Mouse (Mus musculus) MN1 (cell line): ENCODE measurements around the gene Cenps.

Source experiments
- DNase-seq: peaks from one replicate; pipeline ENCODE4 v3.0.0-alpha.2; 2016; ENCODE audit warnings: low spot score

Cenps gene

DNA sequence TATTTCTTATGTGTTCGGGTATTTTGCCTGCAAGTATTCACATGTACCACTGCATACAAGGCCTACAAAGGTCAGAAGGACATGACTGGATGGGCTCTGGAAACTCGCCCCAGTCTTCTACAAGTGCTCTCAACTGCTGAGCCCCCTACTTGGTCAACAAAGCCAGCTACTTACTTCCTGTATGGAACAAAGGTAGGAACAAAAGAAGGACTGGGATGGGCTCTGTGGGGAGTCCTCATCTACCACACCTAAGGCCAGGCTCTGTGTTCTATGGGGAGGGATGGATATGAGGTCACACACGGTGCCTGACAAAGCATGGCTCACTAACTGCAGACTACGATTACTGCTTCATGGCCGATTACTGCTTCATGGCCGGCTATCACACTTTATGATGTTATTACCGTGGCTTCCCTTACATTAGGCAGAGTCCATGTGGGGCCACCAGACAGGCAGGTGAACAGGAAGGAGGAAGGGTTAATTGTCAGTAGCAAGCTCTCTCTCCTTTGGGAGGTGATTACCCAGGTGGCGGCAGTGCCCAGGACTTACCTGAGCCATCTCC lies 20.1 kb upstream of the Cenps start:
- no peak for DNase-seq

DNA sequence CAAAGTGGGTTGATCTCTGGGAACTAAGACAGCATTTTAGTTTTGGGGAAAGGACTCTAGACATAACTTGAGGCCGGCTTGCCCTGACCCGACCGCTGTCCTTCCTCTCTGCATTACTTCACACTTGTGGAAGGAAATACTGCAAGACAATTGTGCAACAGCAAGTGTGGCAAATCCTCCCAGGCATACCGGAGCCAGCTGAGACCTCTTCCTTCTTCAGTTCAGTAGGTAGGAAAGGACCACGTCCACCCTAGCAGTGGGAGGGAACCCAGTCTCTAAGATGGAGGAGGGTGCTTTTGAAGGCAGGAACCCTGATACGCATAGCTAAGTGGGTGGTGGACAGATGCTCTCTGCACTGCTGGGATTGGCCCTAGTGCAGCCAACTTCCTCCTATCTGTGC lies 18.3 kb upstream of the Cenps start:
- no peak for DNase-seq

DNA sequence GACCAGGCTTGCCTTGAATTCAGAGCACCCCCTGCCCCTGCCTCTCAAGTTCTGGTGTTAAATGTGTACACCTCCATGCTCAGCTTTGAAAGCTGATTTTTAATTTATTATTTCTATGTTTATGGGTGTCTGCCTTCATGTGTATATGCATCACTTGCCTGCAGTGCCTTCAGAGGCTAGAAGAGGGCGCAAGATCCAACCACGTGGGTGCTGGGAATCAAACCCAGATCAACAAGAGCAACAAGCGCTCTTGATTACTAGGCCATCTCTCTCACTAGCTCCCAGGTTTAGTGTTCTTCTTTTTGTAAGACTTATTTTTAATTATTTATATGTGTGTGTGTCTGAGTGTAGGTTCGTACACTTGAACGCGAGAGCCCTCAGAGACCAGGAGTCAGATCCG lies 17.4 kb upstream of the Cenps start:
- DNase-seq, result no peak

DNA sequence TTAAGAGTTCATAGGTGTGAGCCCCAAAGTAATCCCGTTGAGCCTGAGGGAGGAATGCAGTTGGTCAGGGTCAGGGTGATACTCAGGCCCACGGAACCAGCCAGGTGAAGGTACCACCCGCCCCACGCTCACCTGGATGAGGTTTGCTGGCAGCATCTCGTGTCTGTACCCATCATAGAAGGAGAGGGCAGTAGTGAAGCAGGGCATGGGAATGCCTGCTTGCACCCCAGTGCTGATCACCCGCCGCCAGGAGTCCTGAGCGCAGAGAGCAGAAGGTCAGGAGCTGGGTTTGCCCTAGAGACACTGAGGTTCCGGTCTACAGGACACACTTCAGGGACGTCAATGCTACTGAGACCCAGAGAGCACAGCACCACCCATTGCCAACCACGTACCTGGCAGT lies 13.3 kb upstream of the Cenps start:
- DNase-seq, result no peak

DNA sequence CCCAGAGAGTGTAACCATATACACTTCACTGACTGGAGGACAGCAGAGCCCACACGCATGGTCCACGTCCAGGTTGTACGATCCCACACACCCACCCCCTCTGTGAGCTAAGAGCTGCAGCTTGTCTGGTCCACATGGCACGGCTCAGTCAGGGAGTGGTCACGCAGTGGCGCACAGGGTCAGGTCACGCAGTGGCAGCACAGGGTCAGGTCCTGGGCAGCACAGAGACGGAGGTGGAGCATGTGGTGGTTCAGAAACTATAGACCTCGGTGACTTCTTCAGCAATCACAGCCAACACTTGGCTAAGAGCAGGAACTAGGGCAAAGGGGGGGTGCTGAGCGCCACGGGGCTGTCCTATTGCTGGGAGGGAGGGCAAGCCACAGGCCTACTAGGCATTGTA lies 12.8 kb upstream of the Cenps start:
- DNase-seq, result no peak

DNA sequence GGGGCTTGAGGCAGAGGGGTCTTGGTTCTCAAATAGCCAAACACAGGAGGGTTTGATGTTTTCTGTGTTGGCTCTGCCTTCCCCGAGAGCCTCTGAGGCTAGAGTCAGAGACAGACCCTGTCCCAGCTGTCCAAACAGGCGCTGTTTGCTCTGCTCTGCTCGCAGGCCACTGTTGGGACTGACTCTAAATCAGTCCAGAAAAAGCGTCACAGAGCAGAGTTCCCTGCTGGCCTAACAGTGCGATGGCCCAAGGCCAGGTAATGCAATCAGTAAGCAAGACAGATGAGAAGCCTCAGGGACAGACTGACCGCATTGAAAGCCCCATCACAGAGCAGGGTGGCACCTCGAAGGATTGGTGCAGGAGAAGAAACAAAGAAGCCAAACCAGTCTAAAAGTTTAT lies 12.2 kb upstream of the Cenps start:
- peak; percentile 29 for DNase-seq

DNA sequence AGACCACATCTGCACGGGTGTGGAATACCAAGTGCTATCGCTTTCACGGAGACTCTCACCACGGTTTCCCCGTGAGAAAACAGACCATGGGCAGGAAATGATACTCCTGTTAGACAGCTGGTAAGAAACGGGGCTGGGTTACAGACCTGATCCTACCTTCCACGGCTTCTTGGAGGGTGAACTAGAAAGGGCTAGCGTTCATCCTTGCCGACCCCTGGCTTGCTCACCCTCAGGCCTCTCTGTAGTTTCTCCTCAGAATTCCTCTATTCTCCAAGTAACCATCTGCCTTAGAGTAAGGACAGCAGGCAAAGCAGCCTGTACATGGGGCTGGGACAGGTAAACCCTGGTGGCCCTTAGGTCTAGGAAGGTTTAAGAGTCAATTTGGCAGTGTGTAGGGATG lies 11.8 kb upstream of the Cenps start:
- DNase-seq, result no peak

DNA sequence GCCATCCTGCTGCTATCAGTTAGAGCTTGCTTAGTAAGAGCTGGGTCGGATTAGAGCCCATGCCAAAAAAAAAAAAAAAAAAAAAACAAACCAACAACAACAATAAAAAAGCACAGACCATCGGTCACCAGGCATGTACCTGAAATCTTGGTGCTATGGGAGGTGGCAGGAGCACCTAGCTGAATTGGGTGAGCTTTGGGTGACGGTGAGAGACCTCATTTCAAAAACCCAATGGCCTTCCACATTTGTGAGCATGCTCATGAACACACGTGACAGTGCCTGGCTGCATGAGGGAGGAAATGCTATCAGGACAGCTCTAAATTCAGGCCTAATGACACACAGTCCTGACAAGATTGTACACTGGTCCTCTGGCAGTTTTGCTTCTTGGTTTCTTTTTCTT lies 10.7 kb upstream of the Cenps start:
- no peak for DNase-seq

DNA sequence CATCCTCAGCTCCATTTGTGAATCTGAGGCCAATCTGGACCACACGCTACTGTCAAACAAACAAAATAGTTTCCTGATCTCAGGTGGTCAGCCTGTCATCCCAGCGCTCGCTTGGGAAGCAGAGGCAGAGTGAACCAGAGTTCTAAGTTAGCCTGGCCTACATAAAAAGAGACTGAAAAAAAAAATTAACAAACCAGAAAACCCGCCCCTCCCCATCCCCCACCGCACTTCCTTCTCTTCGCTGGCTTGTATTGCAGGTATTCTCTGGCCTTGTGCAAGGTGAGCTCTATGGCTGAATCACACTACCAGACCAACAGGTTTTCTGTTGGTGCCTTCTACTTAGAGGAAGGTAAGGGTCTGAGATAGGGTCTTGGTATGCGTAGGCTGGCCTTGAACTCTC lies 10.1 kb upstream of the Cenps start:
- no peak for DNase-seq

DNA sequence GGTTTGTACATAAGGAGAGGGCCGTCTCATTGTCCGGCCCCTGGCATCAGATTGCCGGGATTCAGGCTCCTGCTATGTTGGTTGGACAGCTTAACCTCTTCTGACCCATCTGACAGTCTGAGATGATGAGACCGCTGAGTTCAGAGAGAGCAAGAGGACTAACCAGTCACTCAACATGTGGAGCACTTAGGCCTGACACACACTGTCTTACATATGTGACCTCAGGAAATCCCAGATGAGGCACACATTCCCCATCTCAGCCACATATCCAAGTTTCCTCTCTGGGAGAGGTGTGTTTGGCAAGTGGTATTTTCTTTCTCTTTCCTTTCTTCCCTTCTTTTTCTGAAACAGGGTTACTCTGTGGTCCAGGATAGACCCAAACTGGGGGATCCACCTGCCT lies 7.7 kb upstream of the Cenps start:
- no peak for DNase-seq

DNA sequence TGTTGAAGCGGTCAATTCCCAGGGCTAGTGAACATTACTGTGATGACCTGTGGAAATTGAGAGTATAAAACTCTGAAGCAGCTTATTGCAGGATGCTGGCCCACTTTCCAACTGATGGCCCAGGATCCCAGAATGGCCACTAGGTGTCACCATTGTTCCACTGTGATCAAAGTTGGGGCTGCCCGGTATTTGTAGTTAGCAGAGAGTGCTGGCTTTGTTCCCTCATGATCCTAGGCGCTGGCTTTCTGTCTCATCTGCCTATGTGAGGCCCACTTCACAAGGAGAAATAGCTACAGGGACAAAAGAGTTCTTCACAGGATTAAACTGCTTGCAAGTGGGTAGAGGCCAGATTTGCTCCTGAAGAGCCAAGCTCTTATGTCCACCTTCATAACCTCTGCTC lies 7.0 kb upstream of the Cenps start:
- DNase-seq, result peak; percentile 85

DNA sequence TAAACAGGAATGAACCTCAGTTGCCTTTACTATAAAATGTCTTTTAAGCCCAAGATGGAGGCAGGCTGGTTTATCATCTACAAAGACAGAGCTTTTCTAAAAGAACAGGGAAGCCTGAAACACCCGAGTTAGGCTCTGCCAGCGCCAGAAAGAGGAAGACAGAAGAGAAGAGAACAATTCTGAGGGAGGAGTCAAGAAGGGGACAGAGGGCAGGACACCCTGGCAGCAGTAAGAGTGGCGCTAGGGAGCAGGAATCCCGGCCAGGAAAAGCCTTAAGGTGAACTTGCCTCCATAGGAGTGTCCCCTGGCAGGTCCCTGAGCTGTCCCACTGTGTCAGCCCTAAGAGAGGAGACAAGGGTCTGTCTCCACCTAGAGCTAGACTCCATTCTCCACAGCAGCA lies 6.2 kb upstream of the Cenps start:
- DNase-seq, result peak; percentile 53

DNA sequence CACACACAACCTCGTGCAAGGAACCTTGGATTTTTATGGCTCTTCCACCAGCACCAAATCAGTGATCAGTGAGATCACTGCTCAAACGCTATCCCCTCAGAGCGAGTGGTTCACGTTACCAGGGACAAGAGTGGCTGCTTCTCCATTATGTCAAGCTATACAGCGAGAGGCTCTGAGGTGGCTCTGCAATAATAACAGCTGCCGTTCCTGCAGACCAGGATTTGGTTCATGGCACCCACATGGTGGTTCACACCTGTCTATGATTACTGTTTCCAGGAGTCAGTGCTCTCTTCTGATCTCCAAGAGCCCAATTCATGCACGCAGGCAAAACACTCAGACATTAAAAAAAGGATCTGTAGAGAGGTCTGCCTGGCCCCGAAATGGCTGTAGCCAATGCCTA lies 1.1 kb upstream of the Cenps start:
- DNase-seq, result no peak

DNA sequence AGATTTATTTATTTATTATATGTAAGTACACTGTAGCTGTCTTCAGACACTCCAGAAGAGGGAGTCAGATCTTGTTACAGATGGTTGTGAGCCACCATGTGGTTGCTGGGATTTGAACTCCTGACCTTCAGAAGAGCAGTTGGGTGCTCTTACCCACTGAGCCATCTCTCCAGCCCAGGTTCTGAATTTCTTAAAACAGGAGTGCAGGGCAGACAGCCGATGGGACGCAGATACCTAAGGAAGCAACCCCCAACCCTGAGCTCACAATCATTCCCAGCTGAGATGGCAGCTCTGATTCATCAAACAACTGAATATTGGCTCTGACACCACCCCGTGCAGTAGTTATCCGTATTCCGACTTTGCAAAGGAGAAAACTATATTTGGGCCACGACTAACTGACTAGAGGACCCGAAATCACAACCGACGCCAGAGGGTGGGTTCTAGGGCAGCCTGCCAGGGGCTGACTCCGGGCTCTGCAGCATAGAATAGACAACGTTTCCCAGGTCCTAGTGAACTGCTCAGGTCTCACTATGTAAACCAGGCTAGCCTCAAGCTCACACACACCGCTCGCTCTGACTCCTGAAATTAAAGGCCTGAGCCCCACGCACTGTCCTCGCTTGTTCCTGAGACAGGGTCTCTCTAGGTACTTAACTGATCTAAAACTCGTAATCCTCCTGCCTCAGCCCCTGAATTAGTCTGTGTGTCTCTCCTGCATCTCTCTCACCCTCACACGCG lies 1.1 kb downstream of the Cenps start:
- DNase-seq, result peak; percentile 47

DNA sequence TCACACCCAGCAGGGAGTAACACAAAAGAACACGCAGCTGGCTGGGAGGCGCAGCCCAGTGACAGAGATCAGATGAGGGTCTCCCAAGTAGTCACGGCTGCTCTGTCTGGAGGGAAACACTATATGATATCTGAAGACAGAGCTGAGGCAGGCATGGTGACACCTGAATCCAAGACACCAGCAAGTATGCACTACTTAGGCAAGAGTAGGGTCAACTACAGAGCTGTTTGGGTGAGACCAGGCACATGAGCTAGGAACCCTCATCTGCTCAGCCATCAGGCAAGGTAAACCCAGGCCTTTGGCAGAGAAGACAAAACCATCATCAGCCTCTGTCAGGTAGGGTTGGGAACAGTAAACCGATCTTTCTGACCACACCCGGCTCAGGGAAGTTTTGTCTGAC lies 4.0 kb downstream of the Cenps start:
- no peak for DNase-seq

DNA sequence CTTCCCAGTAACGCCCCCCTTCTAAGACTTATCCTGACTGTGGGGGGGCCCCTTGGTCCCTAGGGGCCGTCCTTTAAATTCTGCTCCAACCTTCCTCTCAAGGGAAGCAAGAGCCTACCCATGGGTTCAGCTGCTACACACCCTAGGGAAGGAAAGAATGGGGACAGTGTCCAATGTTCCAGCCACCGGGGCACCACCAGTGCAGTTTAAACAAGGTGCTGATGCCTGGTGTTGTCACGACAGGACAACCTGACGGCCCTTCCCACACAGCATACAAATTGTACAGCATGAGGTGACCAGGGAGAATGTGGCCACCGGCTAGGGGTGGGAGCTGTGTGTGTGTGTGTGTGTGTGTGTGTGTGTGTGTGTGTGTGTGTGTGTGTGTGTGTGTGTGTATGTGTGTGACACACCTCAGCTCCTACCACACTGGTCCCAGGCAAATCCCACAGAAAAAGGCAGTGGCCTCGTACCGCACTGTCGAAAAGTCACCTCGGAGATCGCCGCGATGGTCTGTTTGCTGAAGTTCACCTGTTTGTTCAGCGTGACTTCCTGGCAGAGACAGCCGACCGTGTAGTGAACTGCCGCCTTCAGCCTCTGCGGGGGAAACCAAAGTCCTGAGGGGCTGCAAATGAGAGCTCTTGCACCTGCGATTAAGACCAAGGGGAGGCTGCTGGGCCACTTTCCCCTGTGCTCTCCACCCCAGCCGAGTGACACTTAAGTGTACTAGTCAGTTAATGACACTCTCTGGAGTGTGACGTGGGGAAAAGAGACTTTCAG lies 5.5 kb downstream of the Cenps start:
- no peak for DNase-seq

DNA sequence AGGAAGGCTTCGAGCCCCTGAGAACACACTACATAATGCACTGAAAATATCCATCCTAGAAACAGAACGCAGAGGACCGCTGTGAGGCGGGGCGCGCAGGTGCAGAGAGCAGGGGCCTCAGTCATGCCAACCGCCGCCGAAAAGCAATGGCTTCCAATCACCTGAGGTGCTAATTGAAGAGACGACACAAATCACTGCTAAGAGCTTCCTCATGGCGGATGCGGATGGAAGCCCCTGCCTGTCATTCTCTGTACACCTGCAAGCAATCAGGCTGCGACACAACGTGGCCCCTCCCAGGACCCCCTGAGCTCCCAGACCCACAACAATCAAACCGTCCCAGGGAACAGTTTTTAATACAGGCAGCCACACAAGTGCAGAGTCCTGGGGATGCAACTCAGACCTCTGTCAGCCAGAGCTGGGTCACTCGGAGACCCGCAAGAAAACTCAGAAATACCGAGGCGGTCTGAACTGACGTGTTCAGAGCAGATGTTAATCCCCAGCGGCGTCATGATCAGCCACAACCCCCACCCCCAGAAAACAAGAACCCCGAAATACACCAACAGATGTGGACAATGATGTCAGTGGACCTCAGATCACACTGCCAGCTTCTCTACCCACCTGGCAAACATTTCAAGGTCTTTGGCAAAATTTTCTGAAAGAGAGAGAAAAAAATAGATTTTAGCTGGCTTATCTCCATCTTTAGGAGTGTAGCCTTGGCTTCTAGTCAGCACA lies 6.2 kb downstream of the Cenps start:
- no peak for DNase-seq

DNA sequence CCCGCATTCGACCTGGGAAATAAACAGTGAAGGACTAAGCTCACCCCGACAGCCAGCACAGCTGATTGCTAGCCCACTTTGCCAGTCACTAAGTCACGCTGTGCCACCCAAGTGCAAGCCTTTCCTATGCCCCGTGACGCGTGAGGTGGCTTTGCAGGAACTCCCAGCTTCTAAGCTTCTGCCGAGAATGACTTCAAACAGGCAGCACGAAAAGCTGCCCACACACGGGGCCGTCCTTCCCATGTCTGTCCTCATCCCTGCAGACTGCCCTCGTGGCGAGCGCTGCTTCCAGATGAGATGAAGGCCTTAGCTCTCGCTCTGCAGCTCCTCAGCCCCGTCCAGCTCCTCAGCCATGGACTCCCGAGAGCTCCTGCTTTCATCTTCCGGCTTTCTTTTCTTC lies 9.0 kb downstream of the Cenps start:
- DNase-seq, result no peak

DNA sequence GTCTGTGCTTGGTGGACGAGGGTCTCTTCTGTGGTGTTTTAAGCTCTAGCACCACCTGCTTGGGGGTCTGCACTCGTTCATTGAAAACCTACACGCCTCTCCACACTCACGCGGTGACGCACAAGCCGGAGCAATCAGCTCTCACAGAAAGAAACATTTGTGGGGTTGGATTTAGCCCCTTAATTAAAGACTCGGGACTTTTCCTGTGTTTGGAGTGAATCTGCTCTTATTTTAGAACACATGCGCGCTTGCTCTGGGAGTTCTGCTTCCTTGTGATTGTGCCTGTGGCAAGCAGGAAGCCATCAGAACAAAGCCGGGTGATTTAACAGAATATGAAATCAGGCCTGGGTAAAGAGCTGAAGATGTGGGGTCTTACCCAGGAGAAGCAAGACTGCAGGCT lies 10.8 kb downstream of the Cenps start, which contains the start of gene Cort:
TSS of gene Cort (minus strand) at position 101 of the 400 bp plus-strand sequence.
- no peak for DNase-seq

DNA sequence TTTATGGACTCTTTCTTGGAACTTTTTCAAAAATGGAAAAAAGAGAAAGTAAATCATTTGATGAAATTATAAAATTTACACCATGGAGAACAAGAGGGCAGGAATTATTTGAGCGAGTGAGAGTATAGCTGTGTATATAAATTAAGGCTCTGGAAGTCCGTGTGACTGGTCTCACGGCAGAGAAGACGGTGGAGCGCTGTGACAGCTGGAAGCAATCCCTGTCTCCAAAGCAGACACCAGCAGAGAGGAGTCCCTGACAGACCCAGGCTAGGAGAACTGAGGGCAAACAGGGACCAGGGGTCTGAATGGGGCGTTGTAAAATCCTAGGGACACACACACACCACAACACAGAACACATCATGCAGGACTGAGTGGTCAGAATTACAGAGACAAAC lies 11.3 kb downstream of the Cenps start:
- DNase-seq, result no peak

DNA sequence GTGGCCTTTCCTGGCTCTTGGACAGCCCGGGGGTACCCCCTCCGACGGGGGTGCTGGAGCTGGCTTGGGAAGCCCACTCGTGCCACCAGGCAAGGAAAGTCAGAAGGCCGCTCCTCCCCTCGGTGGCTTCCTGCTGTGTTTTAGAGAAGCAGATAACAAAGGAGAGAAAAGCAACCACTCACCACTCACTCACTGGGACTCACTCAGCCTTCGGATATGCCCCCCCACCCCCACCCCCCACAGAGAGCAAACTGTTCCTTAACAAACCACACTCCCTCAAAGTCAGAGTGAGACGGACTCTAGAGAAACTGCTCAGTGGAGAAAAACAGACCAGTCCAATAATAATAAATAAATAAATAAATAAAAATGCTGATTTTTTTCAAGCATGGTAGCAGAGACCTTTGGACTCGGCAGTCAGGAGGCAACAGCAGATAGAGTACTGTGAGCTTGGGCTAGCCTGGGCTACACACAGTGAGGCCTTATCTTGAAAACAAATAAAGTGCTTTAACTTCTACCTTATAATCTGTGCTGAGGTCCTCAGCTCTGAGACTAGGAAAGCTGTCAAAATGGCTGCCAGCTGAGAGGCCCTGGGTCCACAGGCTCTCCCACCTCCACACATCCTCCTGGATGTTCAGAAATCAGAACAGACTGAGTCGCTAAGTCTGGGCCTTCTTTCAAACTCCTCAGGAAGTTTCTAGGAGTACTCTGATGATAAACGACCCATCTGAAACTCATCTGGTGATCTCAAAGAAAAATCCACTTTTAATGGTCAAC lies 11.9 kb downstream of the Cenps start:
- DNase-seq, result no peak

DNA sequence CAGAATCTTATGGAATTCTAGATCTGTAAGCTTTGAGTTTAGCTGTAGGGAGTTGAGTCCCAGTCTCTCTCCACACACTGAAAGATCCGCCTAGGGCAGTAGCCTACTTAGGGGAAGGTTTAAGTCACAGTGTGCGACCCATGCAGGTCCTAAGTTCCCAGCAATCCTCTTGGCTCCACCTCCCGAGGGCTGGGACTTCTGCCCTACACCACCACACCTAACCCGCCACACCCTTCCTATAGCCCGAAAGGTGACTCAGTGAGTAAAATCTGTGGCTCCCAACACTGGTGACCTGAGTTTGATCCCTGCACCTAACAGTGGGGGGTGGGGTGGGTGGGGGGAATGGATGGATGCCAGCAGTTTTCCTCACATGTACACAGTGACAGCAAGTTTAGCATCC lies 14.0 kb downstream of the Cenps start:
- DNase-seq, result no peak
